9 mouse cellular contexts compared by ENCODE assay signal in genomic region chr2:37925413-37926132, GRCm38 (mm10).
DNase-seq lines count a peak whose midpoint lies in the region; ATAC-seq lines count a peak whose summit lies in the region.
"Had no signal": no experiment of that assay in that cellular context is flagged by ENCODE, and none has a peak within 500 bp of the region (broad histone marks: within the 10 kb centered on the region; RNA-seq: fewer than 3 reads in every experiment).

No protein-coding gene starts in this region.

- no peaks in the 10 kb centered on the region for H3K9me3 ChIP-seq in hindbrain, embryonic 10.5 days
- no peaks in the 10 kb centered on the region for H3K9me3 ChIP-seq in hindbrain, embryonic 13.5 days

- 0 out of 2 replicates have a peak overlapping the region, but pooled peaks have one; percentile 35 for H3K27ac ChIP-seq in hindbrain, embryonic 10.5 days
- H3K27ac ChIP-seq in hindbrain, embryonic 13.5 days = no peak overlapping the region

- H3K4me3 ChIP-seq in hindbrain, embryonic 10.5 days = no peak overlapping the region
- no peak overlapping the region for H3K4me3 ChIP-seq in hindbrain, embryonic 13.5 days
- H3K4me3 ChIP-seq: myocyte had no signal

- DNase-seq in hindbrain, embryonic 10.5 days (ENCODE audit: low spot score) = peak; percentile 21
- peak; percentile 15 for DNase-seq in thymus, postnatal 14 days
- DNase-seq in thymus, postnatal 36 days = no peak
- DNase-seq in cerebellum, postnatal 25 days = peak; percentile 46 to 79
- peak; percentile 28 to 55 for DNase-seq in heart, postnatal 36 days
- DNase-seq in spleen, postnatal 36 days (ENCODE audit: low spot score in 2 of 2) = no peak

- no peak overlapping the region for H3K9ac ChIP-seq in hindbrain, embryonic 13.5 days

- WGBS in hindbrain, embryonic 10.5 days = 23% methylated on average over 6 of the region's 6 CpGs
- 9% methylated on average over 6 of the region's 6 CpGs for WGBS in hindbrain, embryonic 13.5 days

- no peak for ATAC-seq in hindbrain, embryonic 13.5 days (ENCODE audit: low FRiP score)
- peak; percentile 58; the same call in 1 of the 2 replicates for ATAC-seq in megakaryocyte progenitor cell, adult 5-6 weeks (replicated peaks; ENCODE audit: poor library complexity)

- no peaks in the 10 kb centered on the region for H3K36me3 ChIP-seq in hindbrain, embryonic 10.5 days
- H3K36me3 ChIP-seq in hindbrain, embryonic 13.5 days = no peaks in the 10 kb centered on the region

- intact Hi-C loops in heart, postnatal 36 days (cut with DNase I) = loop anchor here (1.0 kb wide), 1 partner anchor 451 kb away; no protein-coding TSS in a partner anchor

- no peak overlapping the region for H3K4me2 ChIP-seq in hindbrain, embryonic 13.5 days

- peaks cover 76% of the 10 kb centered on the region for H3K27me3 ChIP-seq in hindbrain, embryonic 10.5 days (ENCODE audit: insufficient read depth, poor library complexity, severe bottlenecking)
- peaks cover 23% of the 10 kb centered on the region for H3K27me3 ChIP-seq in hindbrain, embryonic 13.5 days

- H3K4me1 ChIP-seq in hindbrain, embryonic 10.5 days (replicated peaks) = peaks cover 8% of the 10 kb centered on the region
- H3K4me1 ChIP-seq in hindbrain, embryonic 13.5 days (replicated peaks) = peaks cover 8% of the 10 kb centered on the region

Comparison
In these comparisons a context has a peak if more than half of its experiments do, and no peak if none do; other contexts are left out.
1. DNase-seq: peak in hindbrain, embryonic 10.5 days (single experiment), thymus, postnatal 14 days (single experiment), cerebellum, postnatal 25 days (2 of 2) and heart, postnatal 36 days (2 of 2); none in thymus, postnatal 36 days (0 of 2) and spleen, postnatal 36 days (0 of 2).